Mouse (Mus musculus) brown adipose tissue, adult 24 weeks (tissue): ENCODE measurements around the gene Rpl26. TPM values are rescaled to one million over a fixed set of nuclear protein-coding genes. Genes with fewer than 3 reads are reported as not detected.

Source experiments
- H3K27ac ChIP-seq: fragments of 200-500 bp; replicated peaks from 2 replicates; pipeline ENCODE4 v1.5.1; 2012; ENCODE audit warnings: low read depth, mild to moderate bottlenecking, low read length
- H3K4me1 ChIP-seq: fragments of 200-500 bp; 2 replicates; pipeline ENCODE4 v1.6.1; 2012; ENCODE audit warnings: low read length, mixed read lengths; ENCODE audit not compliant: control insufficient read depth, insufficient read depth, insufficient read length
- H3K4me3 ChIP-seq: fragments of 200-500 bp; 2 replicates; pipeline ENCODE4 v1.5.1; 2012; ENCODE audit warnings: low read depth, mild to moderate bottlenecking, low read length, moderate library complexity; ENCODE audit not compliant: insufficient read depth
- polyA plus RNA-seq: library from polyadenylated mRNA; stranded (reverse); fragments of >200 nt; gene quantifications from 2 replicates; pipeline ENCODE4 v1.2.4, GENCODE M21; 2012; ENCODE audit not compliant: missing spikeins, insufficient read depth, insufficient read length

Gene Rpl26
- polyA plus RNA-seq, 1 experiment: 1,653 TPM

DNA sequence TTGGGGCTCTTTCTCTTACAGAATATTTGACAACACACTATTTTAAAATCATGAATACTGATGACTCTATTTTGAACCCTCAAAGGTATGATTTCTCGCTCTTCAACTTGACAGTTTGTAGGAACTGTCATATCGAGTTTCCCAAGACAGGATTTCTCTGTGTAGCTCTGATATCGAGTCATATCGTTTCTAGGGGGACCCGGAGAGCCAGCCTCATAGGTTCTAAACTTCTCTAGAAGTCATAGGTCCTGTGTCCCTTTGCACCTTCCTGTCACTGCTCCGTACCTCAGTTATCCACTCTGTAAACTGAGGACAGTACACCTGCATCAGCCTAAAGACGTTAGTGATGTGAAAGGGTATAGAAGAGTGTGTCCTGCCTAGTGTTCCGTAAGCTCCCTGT is 1.6 kb upstream of the Rpl26 start:
- H3K27ac ChIP-seq: no peak overlapping the region
- H3K4me3 ChIP-seq: no peak overlapping the region
- H3K4me1 ChIP-seq: no peaks in the 10 kb centered on the region

- Histone ChIP-seq H3K27ac (no peak overlapping the region), H3K4me1 (no peaks in the 10 kb centered on the region), H3K4me3 (peak overlapping the region; percentile 60)
Observed at GRCm38 (mm10) chr11:68900519-68901350, 648 bp upstream of the Rpl26 start.

- peak overlapping the region; percentile 61 for H3K27ac ChIP-seq
- H3K4me1 ChIP-seq: peaks cover 6% of the 10 kb centered on the region; the same call in 1 of the 2 replicates
Observed at GRCm38 (mm10) chr11:68902047-68902364, 623 bp downstream of the Rpl26 start.

DNA sequence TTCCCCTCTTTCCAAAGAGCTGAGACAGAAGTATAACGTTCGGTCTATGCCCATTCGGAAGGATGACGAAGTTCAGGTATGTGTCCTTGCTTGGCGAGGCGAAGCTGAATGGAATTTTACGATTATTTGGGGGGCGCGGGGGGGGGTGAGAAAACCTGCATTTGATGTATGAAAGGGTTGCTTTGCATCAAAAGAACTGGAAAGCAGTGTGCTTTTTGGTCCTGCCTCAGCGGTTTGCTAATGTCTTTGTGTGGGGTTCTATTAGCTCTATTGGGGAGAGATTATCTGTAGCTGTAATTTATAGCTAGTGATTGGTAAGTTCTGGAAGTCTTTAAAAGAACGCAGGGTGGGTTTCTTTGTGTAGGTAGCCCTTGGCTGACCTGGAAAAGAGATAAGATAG is 984 bp downstream of the Rpl26 start:
- H3K4me1 ChIP-seq: peaks cover 7% of the 10 kb centered on the region; the same call in 1 of the 2 replicates
- H3K27ac ChIP-seq: no peak overlapping the region
- H3K4me3 ChIP-seq: peak overlapping the region; percentile 95

More at GRCm38 (mm10) chr11:68902047-68902364, 623 bp downstream of the Rpl26 start:
- peak overlapping the region; percentile 95 for H3K4me3 ChIP-seq

DNA sequence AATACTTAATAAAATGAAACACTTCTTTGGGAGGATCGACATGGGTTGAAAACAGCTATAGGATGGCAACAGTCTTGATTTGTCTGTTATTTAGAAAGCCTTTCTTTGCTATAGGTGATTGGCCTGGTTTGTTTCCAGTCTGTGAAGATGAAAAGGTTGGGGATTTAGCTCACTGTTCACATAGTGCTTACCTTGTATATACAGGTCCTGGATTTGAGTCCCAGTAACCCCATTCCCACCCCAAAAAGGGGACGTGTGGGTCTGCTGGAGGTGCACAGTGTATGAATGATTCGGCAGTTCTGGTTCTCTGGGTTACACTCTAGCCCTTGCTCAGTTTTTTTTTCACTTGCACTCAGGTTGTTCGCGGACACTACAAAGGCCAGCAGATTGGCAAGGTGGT is 1.4 kb downstream of the Rpl26 start:
- Histone ChIP-seq H3K4me1 (peaks cover 10% of the 10 kb centered on the region; the same call in 1 of the 2 replicates), H3K27ac (no peak overlapping the region), H3K4me3 (peak overlapping the region; percentile 95)

GRCm38 (mm10) chr11:68903775-68904174 is 2.4 kb downstream of the Rpl26 start:
- Histone ChIP-seq H3K27ac (no peak overlapping the region), H3K4me1 (peaks cover 15% of the 10 kb centered on the region; the same call in 1 of the 2 replicates), H3K4me3 (no peak overlapping the region)

DNA sequence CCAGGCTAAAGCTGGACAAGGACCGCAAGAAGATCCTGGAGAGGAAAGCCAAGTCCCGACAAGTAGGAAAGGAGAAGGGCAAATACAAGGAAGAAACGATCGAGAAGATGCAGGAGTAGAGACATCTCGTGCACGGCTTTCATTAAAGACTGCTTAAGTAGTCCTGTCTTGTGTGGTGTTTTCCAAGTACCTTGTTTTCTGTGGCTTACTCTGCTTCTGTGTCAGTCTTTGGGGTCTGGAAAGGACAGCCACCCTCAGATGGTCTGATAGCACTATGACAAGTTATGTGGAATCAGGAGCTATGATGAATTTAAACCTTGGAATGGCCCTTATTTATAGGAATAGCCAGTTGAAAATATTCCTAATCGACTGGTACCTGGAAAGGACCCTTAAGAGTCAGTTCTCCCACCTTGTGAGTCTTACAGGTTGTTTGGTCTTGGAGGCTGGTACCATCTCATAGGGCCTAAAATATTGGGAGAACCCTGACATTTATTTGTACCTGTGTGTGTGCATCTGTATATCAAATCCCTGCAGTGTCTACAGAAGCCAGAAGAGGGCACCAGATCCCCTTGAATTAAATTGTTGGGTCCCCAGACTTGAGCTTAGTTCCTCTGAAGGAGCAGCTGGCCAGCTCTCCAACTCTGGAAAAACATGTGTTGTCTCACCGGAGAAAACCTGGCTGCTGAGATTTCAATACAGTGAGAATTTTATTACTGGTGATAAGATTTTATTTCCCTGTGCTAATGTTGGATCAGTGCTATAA is 3.2 kb downstream of the Rpl26 start:
- Histone ChIP-seq H3K27ac (no peak overlapping the region), H3K4me3 (no peak overlapping the region)

GRCm38 (mm10) chr11:68905138-68905531 is 3.8 kb downstream of the Rpl26 start:
- H3K4me1 ChIP-seq: peaks cover 20% of the 10 kb centered on the region; the same call in 1 of the 2 replicates
- no peak overlapping the region for H3K27ac ChIP-seq
- H3K4me3 ChIP-seq: no peak overlapping the region

More for the DNA sequence above, 3.2 kb downstream of the Rpl26 start:
- peaks cover 20% of the 10 kb centered on the region; the same call in 1 of the 2 replicates for H3K4me1 ChIP-seq

GRCm38 (mm10) chr11:68905665-68906460 is 4.5 kb downstream of the Rpl26 start:
- peaks cover 20% of the 10 kb centered on the region; the same call in 1 of the 2 replicates for H3K4me1 ChIP-seq
- H3K4me3 ChIP-seq: no peak overlapping the region
- peak overlapping the region; percentile 40; the same call in 1 of the 2 replicates for H3K27ac ChIP-seq

DNA sequence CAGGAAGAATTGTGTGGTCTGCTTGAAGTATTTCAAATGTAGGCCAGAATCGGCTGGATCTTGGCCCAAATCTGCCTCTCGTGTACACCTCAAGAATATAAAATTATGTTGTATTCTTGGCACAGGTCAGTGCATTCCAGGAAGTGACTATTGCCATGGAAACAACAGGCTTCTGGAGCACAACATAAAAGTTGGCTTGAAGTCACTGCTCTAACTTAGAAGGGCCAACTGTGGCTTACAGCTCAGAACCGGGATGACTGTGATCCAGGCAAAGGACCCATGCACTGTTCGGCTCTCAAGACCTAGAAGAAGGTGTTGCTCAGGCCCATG is 5.0 kb downstream of the Rpl26 start:
- Histone ChIP-seq H3K4me3 (no peak overlapping the region), H3K4me1 (peaks cover 23% of the 10 kb centered on the region), H3K27ac (peak overlapping the region; percentile 77)

DNA sequence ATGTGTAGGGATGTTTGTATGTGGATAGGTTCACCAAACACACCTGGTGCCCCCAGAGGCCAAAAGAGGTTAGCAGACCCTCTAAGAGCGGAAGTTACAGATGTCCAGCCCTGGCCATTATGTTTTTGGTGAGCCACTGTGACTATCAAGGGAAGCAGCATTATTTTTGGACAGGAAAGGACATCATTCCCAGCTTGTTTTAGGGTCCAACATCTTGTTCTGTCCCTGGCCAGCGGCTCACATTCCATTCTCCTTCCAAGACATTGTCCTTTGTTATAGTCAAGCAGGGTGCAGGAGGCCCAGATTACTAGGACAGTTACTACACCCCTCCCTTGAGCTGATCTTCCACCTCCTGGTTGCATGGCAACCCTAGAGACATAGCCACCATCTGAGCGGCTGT is 5.9 kb downstream of the Rpl26 start:
- H3K4me1 ChIP-seq: peaks cover 23% of the 10 kb centered on the region
- H3K27ac ChIP-seq: peak overlapping the region; percentile 77

GRCm38 (mm10) chr11:68908846-68909503 is 7.6 kb downstream of the Rpl26 start:
- H3K27ac ChIP-seq: peak overlapping the region; percentile 86
- no peak overlapping the region for H3K4me3 ChIP-seq

More for the DNA sequence above, 5.9 kb downstream of the Rpl26 start:
- H3K4me3 ChIP-seq: no peak overlapping the region

DNA sequence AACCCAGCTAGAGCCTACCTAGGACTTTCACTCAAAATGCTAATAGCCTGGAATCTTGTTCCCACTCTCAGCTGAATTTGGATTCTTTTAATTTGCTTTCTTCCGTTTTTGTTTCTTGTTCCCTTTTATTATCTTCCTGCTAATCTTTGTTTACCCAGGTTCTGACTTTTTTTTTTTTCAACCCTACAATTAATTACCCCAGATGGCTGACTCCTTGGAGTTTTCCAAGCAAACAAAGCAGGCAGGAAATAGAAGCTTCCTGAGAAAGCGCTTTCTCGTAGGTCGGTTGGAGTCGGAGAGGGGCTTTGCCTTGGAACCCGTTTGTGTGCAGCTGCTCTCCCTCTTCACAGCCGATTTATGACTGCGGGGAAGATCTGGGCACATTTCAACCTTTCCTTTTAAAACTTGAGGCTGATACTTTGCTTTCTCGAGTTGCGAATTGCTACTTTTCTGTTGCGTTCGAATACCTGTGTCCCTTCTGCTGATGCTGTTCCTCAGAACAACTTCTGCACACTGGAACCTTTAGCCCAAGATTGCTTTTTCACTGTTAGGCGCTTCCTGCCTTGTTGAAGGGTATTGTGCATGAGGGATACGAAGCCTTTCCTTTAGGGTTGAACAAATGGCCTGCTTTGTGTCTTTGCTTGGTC is 10.3 kb downstream of the Rpl26 start:
- peak overlapping the region; percentile 76 for H3K27ac ChIP-seq
- peaks cover 19% of the 10 kb centered on the region for H3K4me1 ChIP-seq
- peak overlapping the region; percentile 27; the same call in 1 of the 2 replicates for H3K4me3 ChIP-seq

More at GRCm38 (mm10) chr11:68908846-68909503, 7.6 kb downstream of the Rpl26 start:
- H3K4me1 ChIP-seq: peaks cover 23% of the 10 kb centered on the region

DNA sequence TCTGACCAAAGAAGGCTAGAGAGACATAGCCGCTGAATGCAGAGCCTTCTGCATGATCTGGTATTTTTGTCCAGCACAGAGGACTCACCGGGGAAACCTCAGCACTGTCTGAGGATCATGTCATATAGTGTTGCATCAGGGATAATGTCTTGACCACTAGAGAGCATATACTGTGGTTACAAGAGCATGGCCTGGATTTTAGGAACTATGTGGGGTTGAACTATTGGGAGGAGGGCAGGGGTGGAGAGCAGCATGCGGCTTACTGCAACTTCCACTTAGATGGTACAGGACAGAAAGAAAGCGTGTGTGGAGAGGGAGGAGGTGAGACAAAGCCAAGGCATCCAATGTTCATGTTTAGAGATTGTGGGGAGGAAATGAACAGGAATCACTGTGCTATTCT is 13.2 kb downstream of the Rpl26 start:
- Histone ChIP-seq H3K27ac (no peak overlapping the region), H3K4me3 (no peak overlapping the region), H3K4me1 (peaks cover 3% of the 10 kb centered on the region)
